Mouse (Mus musculus): ENCODE data around the gene Fbln2.

GRCm38 (mm10) chr6:91186934-91187333, 25.3 kb upstream of the Fbln2 start:
- no peak for TF ChIP-seq CTCF (IDR thresholded peaks at IDR 0.05; ENCODE audit: low read depth, low read length)
- no peak for TF ChIP-seq POLR2AphosphoS5 (IDR thresholded peaks at IDR 0.05; ENCODE audit: insufficient replicate concordance, low read depth, low read length)
- TF ChIP-seq TAL1 (conservative IDR thresholded peaks at IDR 0.05; ENCODE audit: low read depth, low read length), result no peak
- no peak for TF ChIP-seq GATA1 (IDR thresholded peaks at IDR 0.05; ENCODE audit: borderline replicate concordance, low read length)
